Mouse (Mus musculus): ENCODE measurements around the gene Phf10.
"Not testable (repeated sequence)": the region's sequence is repeated elsewhere in the genome, so short reads cannot be mapped to it uniquely, and the experiment has no call there.

Gene Phf10

GRCm38 (mm10) chr17:14898972-14899371 lies 62.1 kb downstream of the Phf10 start:
- intact Hi-C loops (cut with DNase I) = no loop called here

- intact Hi-C loops (cut with DNase I) = not testable (repeated sequence)
These were observed 66.0 kb downstream of the Phf10 start for GRCm38 (mm10) chr17:14895058-14895457.

Measured in adrenal gland (tissue).